Mouse (Mus musculus): Measurements from ENCODE around the gene Antxr1.

DNA sequence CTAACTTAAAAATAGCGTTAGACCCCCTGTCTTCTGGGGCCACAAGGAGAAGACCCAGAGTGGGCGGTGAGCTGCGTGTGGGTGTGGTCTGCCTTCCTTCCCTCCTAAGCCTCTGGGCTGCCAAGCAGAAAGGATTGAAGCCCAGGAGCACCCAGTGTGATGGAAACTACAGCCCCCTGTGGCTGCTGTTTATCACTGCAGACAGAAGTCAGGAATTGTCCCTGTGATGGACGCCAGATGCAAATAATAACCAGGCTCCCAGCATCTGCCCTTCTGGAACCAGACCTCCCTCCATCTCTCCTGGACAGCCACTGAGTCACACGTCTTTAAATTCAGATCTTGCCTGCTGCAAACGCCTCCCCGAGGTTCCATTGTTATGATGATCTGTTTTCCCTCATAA is 80.9 kb downstream of the Antxr1 start:
- TF ChIP-seq POLR2A (IDR thresholded peaks at IDR 0.05; ENCODE audit: low read depth, low read length), result no peak
- TF ChIP-seq CTCF (IDR thresholded peaks at IDR 0.05; ENCODE audit: borderline replicate concordance, insufficient read depth, low read length), result no peak

Data from embryonic fibroblast, embryonic 13.5 days (primary cell).